ENCODE assay signal across 16 mouse cellular contexts in genomic region chr8:46545854-46546253, GRCm38 (mm10). TPM values are rescaled to one million over a fixed set of nuclear protein-coding genes. Genes with fewer than 3 reads are reported as not detected.
A peak's percentile ranks its signal among the peaks of the same experiment; 100 is the strongest.
DNase-seq lines count a peak whose midpoint lies in the region; ATAC-seq and TF ChIP-seq lines count a peak whose summit lies in the region.
"Had no signal": no experiment of that assay in that cellular context is flagged by ENCODE, and none has a peak within 500 bp of the region (broad histone marks: within the 10 kb centered on the region; RNA-seq: fewer than 3 reads in every experiment).

No protein-coding gene starts in this region.

- 0 out of 2 replicates have a peak, but pooled peaks cover 8% of the 10 kb centered on the region for H3K4me1 ChIP-seq in heart, embryonic 10.5 days
- H3K4me1 ChIP-seq in kidney, adult 2 months (ENCODE audit: control insufficient read depth, insufficient read depth, low read length), result peaks cover 6% of the 10 kb centered on the region; the same call in 1 of the 2 replicates
- no peaks in the 10 kb centered on the region for H3K4me1 ChIP-seq in kidney, embryonic 14.5 days (ENCODE audit: control insufficient read depth, insufficient read depth, low read length)
- H3K4me1 ChIP-seq in liver, adult 2 months (ENCODE audit: control insufficient read depth, insufficient read depth, low read length), result peaks cover 3% of the 10 kb centered on the region
- H3K4me1 ChIP-seq in liver, postnatal 0 days (ENCODE audit: insufficient read depth), result peaks cover 30% of the 10 kb centered on the region
- no peaks in the 10 kb centered on the region for H3K4me1 ChIP-seq in midbrain, embryonic 13.5 days (replicated peaks)
- H3K4me1 ChIP-seq: forebrain, embryonic 12.5 days had no signal

- H3K79me2 ChIP-seq in liver, adult 2 months (ENCODE audit: control insufficient read depth, insufficient read depth, low read length), result no peaks in the 10 kb centered on the region

- no peak overlapping the region for H3K4me3 ChIP-seq in heart, embryonic 10.5 days
- H3K4me3 ChIP-seq in kidney, adult 2 months (ENCODE audit: insufficient read depth, low read depth, low read length), result no peak overlapping the region
- H3K4me3 ChIP-seq in kidney, embryonic 14.5 days (ENCODE audit: low read length), result no peak overlapping the region
- H3K4me3 ChIP-seq in liver, adult 2 months (ENCODE audit: insufficient read depth, low read depth, low read length), result no peak overlapping the region
- H3K4me3 ChIP-seq in liver, postnatal 0 days (ENCODE audit: low read depth, low read length), result no peak overlapping the region
- H3K4me3 ChIP-seq in midbrain, embryonic 13.5 days (replicated peaks), result no peak overlapping the region
- H3K4me3 ChIP-seq: embryonic facial prominence, embryonic 13.5 days; forebrain, embryonic 12.5 days; limb, embryonic 13.5 days; lung, embryonic 15.5 days had no signal

- TF ChIP-seq EP300 in liver, postnatal 0 days (IDR thresholded peaks at IDR 0.05; ENCODE audit: low read depth), result no peak

- intact Hi-C loops in heart, postnatal 10 days (cut with DNase I), result loop anchor here (5.0 kb wide), 1 partner anchor 359 kb away; no protein-coding TSS in a partner anchor

- ATAC-seq in kidney, embryonic 14.5 days (ENCODE audit: low FRiP score, low TSS enrichment), result no peak
- ATAC-seq in liver, postnatal 0 days, result no peak
- ATAC-seq in midbrain, embryonic 13.5 days, result no peak
- ATAC-seq: hindbrain, postnatal 0 days; intestine, embryonic 16.5 days had no signal

- no peak for TF ChIP-seq POLR2A in kidney, adult 2 months (IDR thresholded peaks at IDR 0.05; ENCODE audit: low read depth, low read length)
- no peak for TF ChIP-seq POLR2A in liver, adult 2 months (IDR thresholded peaks at IDR 0.05; ENCODE audit: extremely low read depth, insufficient read depth, low read length)

- no peak overlapping the region for H3K9ac ChIP-seq in kidney, embryonic 14.5 days (ENCODE audit: low read depth, low read length)
- H3K9ac ChIP-seq in liver, adult 2 months (ENCODE audit: low read depth, low read length), result no peak overlapping the region
- peak overlapping the region; percentile 31 for H3K9ac ChIP-seq in liver, postnatal 0 days (replicated peaks)
- H3K9ac ChIP-seq in midbrain, embryonic 13.5 days (replicated peaks), result no peak overlapping the region
- H3K9ac ChIP-seq: embryonic facial prominence, embryonic 13.5 days; forebrain, embryonic 12.5 days; limb, embryonic 13.5 days; lung, embryonic 15.5 days had no signal

- TF ChIP-seq CTCF in kidney, adult 2 months (conservative IDR thresholded peaks at IDR 0.05; ENCODE audit: insufficient read depth, insufficient read length, low read depth, low read length), result no peak
- no peak for TF ChIP-seq CTCF in liver, adult 2 months (IDR thresholded peaks at IDR 0.05; ENCODE audit: low read depth, low read length)
- TF ChIP-seq CTCF in liver, postnatal 0 days (IDR thresholded peaks at IDR 0.05; ENCODE audit: low read depth), result no peak

- no peaks in the 10 kb centered on the region for H3K36me3 ChIP-seq in heart, embryonic 10.5 days
- no peaks in the 10 kb centered on the region for H3K36me3 ChIP-seq in kidney, adult 2 months (ENCODE audit: control insufficient read depth, insufficient read depth, low read length)
- no peaks in the 10 kb centered on the region for H3K36me3 ChIP-seq in kidney, embryonic 14.5 days (ENCODE audit: control insufficient read depth, insufficient read depth, low read length)
- no peaks in the 10 kb centered on the region for H3K36me3 ChIP-seq in liver, adult 2 months (ENCODE audit: control insufficient read depth, insufficient read depth, low read length)
- H3K36me3 ChIP-seq in liver, postnatal 0 days (replicated peaks; ENCODE audit: insufficient read depth, low read length), result no peaks in the 10 kb centered on the region
- H3K36me3 ChIP-seq in midbrain, embryonic 13.5 days, result no peaks in the 10 kb centered on the region
- H3K36me3 ChIP-seq: embryonic facial prominence, embryonic 13.5 days; forebrain, embryonic 12.5 days; limb, embryonic 13.5 days; lung, embryonic 15.5 days had no signal

- H3K27me3 ChIP-seq in heart, embryonic 10.5 days (ENCODE audit: insufficient read depth, poor library complexity, severe bottlenecking), result no peaks in the 10 kb centered on the region
- H3K27me3 ChIP-seq in kidney, adult 2 months (replicated peaks; ENCODE audit: control insufficient read depth, insufficient read depth, low read length), result no peaks in the 10 kb centered on the region
- H3K27me3 ChIP-seq in kidney, embryonic 14.5 days (ENCODE audit: control insufficient read depth, insufficient read depth, low read length), result no peaks in the 10 kb centered on the region
- no peaks in the 10 kb centered on the region for H3K27me3 ChIP-seq in liver, adult 2 months (ENCODE audit: control insufficient read depth, insufficient read depth, low read length)
- no peaks in the 10 kb centered on the region for H3K27me3 ChIP-seq in liver, postnatal 0 days (ENCODE audit: insufficient read depth, low read length)
- no peaks in the 10 kb centered on the region for H3K27me3 ChIP-seq in midbrain, embryonic 13.5 days
- H3K27me3 ChIP-seq: embryonic facial prominence, embryonic 13.5 days; limb, embryonic 13.5 days; lung, embryonic 15.5 days had no signal

- peak overlapping the region; percentile 22; the same call in 1 of the 2 replicates for H3K27ac ChIP-seq in heart, embryonic 10.5 days
- peak overlapping the region; percentile 54 for H3K27ac ChIP-seq in kidney, adult 2 months (ENCODE audit: insufficient read depth, low read depth, low read length)
- no peak overlapping the region for H3K27ac ChIP-seq in kidney, embryonic 14.5 days (ENCODE audit: low read depth, low read length)
- peak overlapping the region; percentile 39; the same call in 1 of the 2 replicates for H3K27ac ChIP-seq in liver, adult 2 months (replicated peaks; ENCODE audit: insufficient read depth, low read depth, low read length)
- peak overlapping the region; percentile 96 for H3K27ac ChIP-seq in liver, postnatal 0 days (ENCODE audit: low read depth)
- no peak overlapping the region for H3K27ac ChIP-seq in midbrain, embryonic 13.5 days
- H3K27ac ChIP-seq: embryonic facial prominence, embryonic 13.5 days; forebrain, embryonic 12.5 days; hindbrain, postnatal 0 days; limb, embryonic 13.5 days; lung, embryonic 15.5 days had no signal

- no peak overlapping the region for H3K4me2 ChIP-seq in kidney, embryonic 14.5 days (replicated peaks; ENCODE audit: low read depth, low read length)
- peak overlapping the region; percentile 61; the same call in 1 of the 2 replicates for H3K4me2 ChIP-seq in liver, postnatal 0 days (ENCODE audit: low read depth, low read length)
- no peak overlapping the region for H3K4me2 ChIP-seq in midbrain, embryonic 13.5 days (replicated peaks)
- H3K4me2 ChIP-seq: embryonic facial prominence, embryonic 13.5 days; forebrain, embryonic 12.5 days; limb, embryonic 13.5 days; lung, embryonic 15.5 days had no signal

- no peak for DNase-seq in heart, embryonic 10.5 days (ENCODE audit: low spot score)
- no peak for DNase-seq in heart, postnatal 10 days
- peak; percentile 59 for DNase-seq in kidney, adult 2 months
- peak; percentile 45 for DNase-seq in liver, adult 2 months (ENCODE audit: extremely low read depth, low read depth, low spot score)
- DNase-seq in liver, result no peak
- DNase-seq in liver, postnatal 0 days, result no peak
- DNase-seq: cerebellum, adult 8-10 months; embryo, embryonic 11 days had no signal

- no peaks in the 10 kb centered on the region for H3K9me3 ChIP-seq in heart, embryonic 10.5 days
- H3K9me3 ChIP-seq in kidney, embryonic 14.5 days (ENCODE audit: control insufficient read depth, low read length), result no peaks in the 10 kb centered on the region
- no peaks in the 10 kb centered on the region for H3K9me3 ChIP-seq in liver, postnatal 0 days (ENCODE audit: low read length)
- H3K9me3 ChIP-seq in midbrain, embryonic 13.5 days, result no peaks in the 10 kb centered on the region
- H3K9me3 ChIP-seq: embryonic facial prominence, embryonic 13.5 days; forebrain, embryonic 12.5 days; limb, embryonic 13.5 days; lung, embryonic 15.5 days had no signal

- WGBS in heart, embryonic 10.5 days, result 81% methylated on average over 5 of the region's 5 CpGs
- 27% methylated on average over 5 of the region's 5 CpGs for WGBS in kidney, adult 2 months
- WGBS in kidney, embryonic 14.5 days, result 86% methylated on average over 5 of the region's 5 CpGs
- WGBS in liver, adult 2 months, result 31% methylated on average over 5 of the region's 5 CpGs
- 86% methylated on average over 5 of the region's 5 CpGs for WGBS in liver, postnatal 0 days (ENCODE audit: insufficient replicate concordance)
- WGBS in midbrain, embryonic 13.5 days, result 90% methylated on average over 5 of the region's 5 CpGs

RNA-seq across cellular contexts. Expression of gene Cenpu, which starts 6.0 kb away (rescaled TPM):
- 11.9 and 16.4 TPM in 2 replicates for polyA plus RNA-seq in heart, embryonic 10.5 days (2016; fragmentation: Nextera tagmentation; extraction: Ambion mirVana)
- total RNA-seq in heart, postnatal 10 days (2021), result 1 to 10 TPM; 3.0 to 4.6 TPM
- 0.33 and 0.67 TPM in 2 replicates for polyA plus RNA-seq in kidney, adult 2 months (2012; rRNA removed)
- 19.4 and 24.5 TPM in 2 replicates for polyA plus RNA-seq in kidney, embryonic 14.5 days (2014; fragmentation: Nextera tagmentation; extraction: Ambion mirVana)
- 0.47 and 0.65 TPM in 2 replicates for total RNA-seq in liver, adult 2 months (2014; rRNA removed)
- polyA plus RNA-seq in liver, adult 2 months (2012; rRNA removed), result 0.15 and 0.44 TPM in 2 replicates
- 8.2 and 9.7 TPM in 2 replicates for polyA plus RNA-seq in liver, postnatal 0 days (2015; fragmentation: Nextera tagmentation; extraction: Ambion mirVana)
- polyA plus RNA-seq in midbrain, embryonic 13.5 days (2015; fragmentation: Nextera tagmentation; extraction: Ambion mirVana), result 13.6 and 13.8 TPM in 2 replicates

Comparison
In these comparisons a context has a peak if more than half of its experiments do, and no peak if none do; other contexts are left out.
1. DNase-seq: peak in kidney, adult 2 months (single experiment) and liver, adult 2 months (single experiment); none in heart, embryonic 10.5 days (single experiment), heart, postnatal 10 days (0 of 2), liver (single experiment) and liver, postnatal 0 days (single experiment).
2. H3K27ac ChIP-seq: peak in heart, embryonic 10.5 days (single experiment), kidney, adult 2 months (single experiment), liver, adult 2 months (single experiment) and liver, postnatal 0 days (single experiment); none in kidney, embryonic 14.5 days (single experiment) and midbrain, embryonic 13.5 days (single experiment).